Mouse (Mus musculus) monocyte, adult 5-6 weeks (primary cell): ENCODE measurements around the gene Adgre1. TPM values are rescaled to one million over a fixed set of nuclear protein-coding genes. Genes with fewer than 3 reads are reported as not detected.
A peak's percentile ranks its signal among the peaks of the same experiment; 100 is the strongest.
"Not testable (repeated sequence)": the region's sequence is repeated elsewhere in the genome, so short reads cannot be mapped to it uniquely, and the experiment has no call there.

Source experiments
- ATAC-seq: fragments of 153-309, 156-312 bp; replicated peaks from 2 replicates; pipeline ENCODE4 v1.8.0; 2017; ENCODE audit warnings: mild to moderate bottlenecking; ENCODE audit not compliant: low TSS enrichment, insufficient number of reproducible peaks, severe bottlenecking, poor library complexity, low FRiP score
- total RNA-seq: library from RNA; stranded (forward); fragments of 200-1000, 200-491, 200-594 nt; gene quantifications from 3 replicates; pipeline ENCODE4 v1.2.3, GENCODE M21; 2017

Adgre1 gene
- 195 to 384 TPM (median 329 TPM) in 3 replicates for total RNA-seq

DNA sequence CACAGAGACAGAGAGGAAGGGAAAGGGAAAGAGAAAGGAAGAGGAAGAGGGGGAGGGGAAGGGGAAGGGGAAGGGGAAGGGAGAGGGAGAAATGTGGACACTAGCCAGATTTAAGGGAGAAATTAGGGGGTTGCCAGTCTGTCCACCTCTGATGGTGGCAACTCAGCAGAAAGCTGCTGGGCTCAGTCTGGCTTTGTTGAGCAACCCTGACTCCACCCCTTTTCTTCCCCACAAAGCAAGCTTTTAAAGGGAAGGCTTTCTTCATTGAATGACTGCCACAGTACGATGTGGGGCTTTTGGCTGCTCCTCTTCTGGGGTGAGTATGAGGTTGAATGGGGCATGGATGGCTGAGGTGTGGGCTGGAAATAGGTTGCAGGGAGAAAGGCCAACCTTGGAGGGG, at the start of gene Adgre1:
TSS of gene Adgre1 (plus strand) at position 251 of the 400 bp plus-strand sequence.
- peak; percentile 72 for ATAC-seq

DNA sequence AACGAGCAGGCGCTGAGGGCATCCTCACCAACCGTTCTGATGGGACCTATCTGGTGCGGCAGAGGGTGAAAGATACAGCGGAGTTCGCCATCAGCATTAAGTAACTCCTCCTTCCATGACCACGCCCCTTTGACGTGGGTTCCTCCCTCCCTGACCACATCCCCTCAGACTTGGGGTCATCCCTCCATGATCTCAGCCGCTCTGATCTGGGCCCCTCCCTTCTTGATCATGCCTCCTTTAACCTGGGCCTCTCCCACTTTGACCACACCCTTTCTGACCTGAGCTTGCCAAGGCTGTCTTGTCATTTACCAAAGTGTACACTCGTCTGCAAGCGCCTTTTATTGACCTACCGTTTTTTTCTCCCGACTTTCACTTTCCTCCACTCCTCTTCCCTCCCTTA, 46.7 kb upstream of the Adgre1 start:
- no peak for ATAC-seq

- no peak for ATAC-seq
Measured at GRCm38 (mm10) chr17:57327615-57328014, 30.9 kb upstream of the Adgre1 start.

DNA sequence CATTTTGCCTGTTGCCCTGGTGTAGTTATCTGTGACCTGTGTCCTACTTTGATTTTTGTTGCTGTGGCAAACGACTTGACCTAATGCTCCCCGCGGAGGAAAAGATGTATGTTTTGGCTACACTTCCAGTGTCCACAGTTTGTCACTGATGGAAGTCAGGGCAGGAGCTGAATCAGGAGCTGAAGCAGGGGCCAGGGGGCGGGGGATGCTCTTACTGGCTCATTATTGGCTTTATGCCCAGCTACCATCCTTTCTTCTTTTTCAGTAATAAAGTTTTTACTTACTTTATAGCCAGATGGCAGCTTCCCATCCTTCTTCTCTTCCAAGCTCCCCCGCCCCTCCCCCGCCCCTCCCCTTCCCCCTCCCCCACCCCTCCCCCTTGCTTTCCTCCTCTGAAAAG, 29.5 kb upstream of the Adgre1 start:
- ATAC-seq = no peak

GRCm38 (mm10) chr17:57330993-57331392, 27.5 kb upstream of the Adgre1 start:
- peak; percentile 45 for ATAC-seq

DNA sequence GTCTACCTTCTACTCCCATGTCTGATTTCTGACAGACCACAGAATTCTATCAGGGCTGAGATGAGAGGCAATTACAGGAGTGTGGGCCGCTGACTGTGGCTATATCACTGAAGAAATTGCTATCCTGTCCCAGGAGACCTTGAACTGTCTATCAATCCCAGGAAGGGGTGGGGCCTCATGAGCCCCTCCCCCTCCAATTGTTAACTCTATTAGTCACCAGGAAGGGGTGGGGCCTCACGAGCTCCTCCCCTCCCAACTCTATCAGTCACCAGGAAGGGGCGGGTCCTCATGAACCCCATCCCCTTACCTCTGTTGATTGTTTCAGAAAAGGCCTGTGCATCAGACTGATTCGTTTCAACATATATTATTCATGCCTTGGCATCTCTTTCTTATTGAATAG, 26.2 kb upstream of the Adgre1 start:
- no peak for ATAC-seq

GRCm38 (mm10) chr17:57334001-57334760, 24.3 kb upstream of the Adgre1 start:
- no peak for ATAC-seq

GRCm38 (mm10) chr17:57334761-57335150, 23.7 kb upstream of the Adgre1 start:
- peak; percentile 52 for ATAC-seq

- not testable (repeated sequence) for ATAC-seq
Measured at GRCm38 (mm10) chr17:57335194-57335593, 23.3 kb upstream of the Adgre1 start.

DNA sequence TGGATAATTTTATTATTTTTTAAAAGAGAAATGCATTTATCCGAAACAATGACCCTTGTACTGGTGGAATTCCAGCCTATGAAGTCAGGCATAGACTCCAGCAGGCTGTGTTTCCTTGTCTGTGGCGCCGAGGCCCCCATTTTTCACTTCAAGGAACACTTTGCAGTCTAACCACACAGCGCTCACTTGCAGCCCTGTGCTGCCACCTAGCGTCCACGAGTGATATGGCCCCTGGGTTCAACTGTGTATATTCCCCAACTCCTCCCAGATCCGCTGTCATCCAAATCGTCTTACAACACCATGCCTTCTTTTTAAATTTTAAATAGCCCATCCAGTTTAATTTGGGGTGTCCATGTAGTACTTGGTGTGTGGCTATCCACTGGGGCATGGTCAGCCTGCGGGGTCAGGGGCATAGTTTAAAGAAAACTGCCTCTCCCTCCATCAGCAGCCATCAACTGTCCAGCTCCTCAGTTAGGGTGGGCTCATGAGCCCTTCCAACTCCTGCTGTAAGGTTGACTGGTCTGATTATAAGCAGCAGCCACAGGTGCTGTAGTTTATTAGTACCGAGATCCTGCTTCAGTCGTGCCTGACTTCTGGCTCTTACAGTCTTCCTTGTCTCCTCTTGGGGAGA, 22.7 kb upstream of the Adgre1 start:
- ATAC-seq = peak; percentile 66

GRCm38 (mm10) chr17:57337996-57338395, 20.5 kb upstream of the Adgre1 start:
- ATAC-seq = no peak

DNA sequence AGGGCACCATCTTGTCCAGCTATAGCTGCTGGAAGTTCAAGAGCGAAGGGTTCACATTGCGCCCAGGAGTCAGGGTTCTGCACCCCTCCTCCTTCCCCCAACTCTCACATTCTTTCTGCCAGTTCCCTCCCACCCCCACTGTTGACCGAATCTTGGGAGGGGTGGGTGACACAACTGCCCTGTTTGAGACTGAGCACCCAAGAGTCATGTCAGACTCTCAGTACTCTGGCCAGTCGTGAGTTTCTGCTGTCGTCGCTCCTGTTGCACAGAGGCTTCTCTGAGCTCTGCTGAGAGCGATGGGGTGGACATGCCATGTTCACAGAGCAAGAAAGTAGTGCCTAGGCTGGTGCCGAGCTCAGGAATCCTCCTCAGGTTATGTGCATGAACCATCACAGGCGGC, 19.2 kb upstream of the Adgre1 start:
- ATAC-seq = no peak

- ATAC-seq = 0 out of 2 replicates have a peak, but pooled peaks have one; percentile 21
Measured at GRCm38 (mm10) chr17:57341568-57341967, 16.9 kb upstream of the Adgre1 start.

DNA sequence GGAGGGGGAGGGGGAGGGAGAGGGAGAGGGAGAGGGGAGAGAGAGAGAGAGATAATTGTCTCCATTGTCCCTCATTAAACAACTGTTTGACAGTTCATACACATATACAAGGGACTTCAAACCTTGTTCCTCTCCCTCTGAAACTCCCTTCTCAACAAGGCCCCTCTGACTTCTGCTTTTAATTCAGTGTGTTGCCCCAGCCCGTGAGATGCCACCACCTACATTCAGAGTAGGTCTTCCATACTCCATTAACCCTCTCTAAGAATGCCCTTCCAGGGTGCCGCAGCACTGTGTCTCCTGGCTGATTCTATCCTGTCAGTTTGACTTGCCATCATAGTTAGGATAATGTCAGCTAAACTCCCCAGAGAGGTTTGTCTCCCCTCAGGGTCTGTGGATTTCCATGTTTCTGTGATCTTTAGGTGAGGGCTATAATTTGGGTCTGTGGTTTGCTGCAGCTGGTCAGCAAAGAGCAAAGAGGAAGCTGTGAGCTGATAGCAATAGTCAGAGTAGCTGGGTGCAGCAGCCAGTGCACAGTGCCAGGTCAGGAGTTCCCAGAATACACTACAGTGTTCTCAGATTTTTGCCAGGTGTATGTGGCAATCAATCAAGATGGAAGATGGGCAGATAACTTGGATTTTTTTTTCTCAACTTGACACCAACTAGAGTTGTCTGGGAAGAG, 14.3 kb upstream of the Adgre1 start:
- peak; percentile 59 for ATAC-seq

DNA sequence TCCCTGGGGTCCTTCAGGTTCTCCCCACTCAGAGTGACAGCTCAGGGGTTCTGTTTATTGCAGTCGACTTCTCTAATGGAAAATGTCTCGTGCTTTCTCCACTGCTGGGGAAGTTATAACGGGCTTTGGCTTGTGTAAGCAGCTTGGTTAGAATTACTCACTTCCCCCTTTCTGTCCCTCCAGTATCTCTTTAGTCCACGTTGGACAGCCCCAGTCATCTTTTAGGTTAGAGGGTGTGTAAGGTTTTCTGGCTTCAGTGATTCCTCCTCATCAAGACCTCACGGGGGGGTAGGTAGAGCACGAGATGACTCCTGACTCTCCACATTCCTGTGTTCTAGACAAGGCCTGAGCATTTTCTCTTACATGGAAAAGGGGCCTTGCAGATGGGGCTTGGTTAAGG, 11.5 kb upstream of the Adgre1 start:
- ATAC-seq = peak; percentile 82

- ATAC-seq = 0 out of 2 replicates have a peak, but pooled peaks have one; percentile 8
Measured at GRCm38 (mm10) chr17:57347781-57348180, 10.7 kb upstream of the Adgre1 start.

DNA sequence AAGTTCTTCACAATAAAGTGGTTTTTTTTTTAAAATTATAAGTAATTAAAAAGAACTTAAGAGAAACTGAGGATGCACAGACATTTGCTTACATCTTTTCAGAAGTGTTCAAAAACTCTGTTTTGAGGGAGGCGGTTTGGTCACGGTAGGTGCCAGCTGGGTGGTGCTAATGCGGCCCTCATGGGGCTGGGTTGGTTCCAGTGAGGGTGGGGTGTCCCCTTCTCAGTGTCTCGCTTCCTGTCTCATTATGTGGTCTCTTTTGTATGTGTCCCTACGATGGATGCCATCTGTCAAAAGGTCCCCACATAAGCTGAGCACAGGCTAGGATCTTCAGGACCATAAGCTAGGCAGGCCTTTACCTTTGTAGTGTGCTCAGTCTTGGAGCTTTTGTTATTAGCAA, 9.4 kb upstream of the Adgre1 start:
- no peak for ATAC-seq

DNA sequence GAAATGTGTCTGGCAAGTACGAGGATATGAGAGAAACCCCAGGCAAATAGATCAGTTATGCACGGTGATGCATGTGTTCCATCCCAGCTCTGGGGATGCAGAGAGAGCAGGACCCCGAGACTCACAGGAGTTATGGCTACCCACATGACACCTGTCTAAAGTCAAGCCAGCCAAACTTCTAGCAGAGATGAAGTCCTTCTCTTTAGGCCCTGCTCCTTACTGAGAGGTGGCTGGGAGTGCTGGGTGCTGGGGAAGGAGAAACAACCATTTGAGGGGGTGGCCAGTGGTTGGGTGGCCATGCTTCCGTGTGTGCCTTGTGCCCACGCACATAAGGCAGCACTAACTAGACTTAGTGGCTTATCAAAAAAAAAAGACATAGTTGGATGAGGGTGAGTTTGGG, 8.3 kb upstream of the Adgre1 start:
- no peak for ATAC-seq

GRCm38 (mm10) chr17:57351107-57351506, 7.4 kb upstream of the Adgre1 start:
- no peak for ATAC-seq
